Mouse (Mus musculus): ENCODE measurements around the gene Capn9.

GRCm38 (mm10) chr8:124635247-124635502 lies 59.3 kb downstream of the Capn9 start:
- no peak for TF ChIP-seq CTCF (IDR thresholded peaks at IDR 0.05; ENCODE audit: low read depth, low read length)
- TF ChIP-seq POLR2A (IDR thresholded peaks at IDR 0.05; ENCODE audit: borderline replicate concordance, low read depth, low read length), result no peak
